Mouse (Mus musculus): ENCODE data around the gene Snrnp40.

Snrnp40 gene

GRCm38 (mm10) chr4:130380418-130380817 is 20.5 kb downstream of the Snrnp40 start:
- no peak for DNase-seq

- no peak for DNase-seq
Measured at GRCm38 (mm10) chr4:130387256-130387655, 27.3 kb downstream of the Snrnp40 start.

- DNase-seq: peak; percentile 75
Measured at GRCm38 (mm10) chr4:130389496-130389895, 29.6 kb downstream of the Snrnp40 start.

- DNase-seq: no peak
Measured at GRCm38 (mm10) chr4:130389927-130390326, 30.0 kb downstream of the Snrnp40 start.

GRCm38 (mm10) chr4:130391265-130391664 is 31.3 kb downstream of the Snrnp40 start:
- peak; percentile 19 for DNase-seq
